Mouse (Mus musculus): ENCODE data around the gene Dlgap3. TPM values are rescaled to one million over a fixed set of nuclear protein-coding genes. Genes with fewer than 3 reads are reported as not detected.

Dlgap3 gene
- polyA plus RNA-seq, 1 experiment from 2014 or later = 8.3 TPM

DNA sequence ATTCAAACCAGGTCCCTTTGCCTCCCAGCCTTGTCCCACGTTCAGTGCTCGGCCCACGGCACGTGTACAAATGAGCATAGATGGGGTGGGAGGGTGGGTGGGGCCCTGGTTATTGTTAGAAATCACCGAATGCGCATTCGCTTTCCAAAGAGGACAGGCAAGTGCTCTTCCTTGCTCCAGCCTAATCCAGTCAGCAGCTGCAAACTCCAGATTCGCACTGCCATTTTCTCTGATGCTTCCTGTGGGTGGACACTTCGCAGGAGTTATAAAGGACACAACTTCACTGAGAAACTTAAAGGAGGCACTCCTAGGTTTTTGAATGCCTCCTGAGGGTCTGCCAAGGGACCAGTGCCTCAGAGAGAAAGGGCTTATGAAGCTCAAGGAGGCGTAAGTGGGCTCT lies 68.3 kb downstream of the Dlgap3 start:
- no peak for ATAC-seq
- H3K27me3 ChIP-seq (replicated peaks; ENCODE audit: control insufficient read depth, insufficient read depth, low read length) = no peaks in the 10 kb centered on the region
- H3K36me3 ChIP-seq (ENCODE audit: control insufficient read depth, insufficient read depth) = no peaks in the 10 kb centered on the region
- no peak overlapping the region for H3K9ac ChIP-seq (replicated peaks; ENCODE audit: low read depth, low read length)
- WGBS = 55% methylated on average over 10 of the region's 10 CpGs
- no peaks in the 10 kb centered on the region for H3K9me3 ChIP-seq (ENCODE audit: control insufficient read depth, low read length)
- no peak overlapping the region for H3K4me3 ChIP-seq (replicated peaks; ENCODE audit: low read length)
- H3K4me1 ChIP-seq (replicated peaks; ENCODE audit: control insufficient read depth, insufficient read depth, low read length) = peaks cover 23% of the 10 kb centered on the region
- H3K27ac ChIP-seq (ENCODE audit: low read length) = no peak overlapping the region
- H3K4me2 ChIP-seq (ENCODE audit: low read length) = no peak overlapping the region

DNA sequence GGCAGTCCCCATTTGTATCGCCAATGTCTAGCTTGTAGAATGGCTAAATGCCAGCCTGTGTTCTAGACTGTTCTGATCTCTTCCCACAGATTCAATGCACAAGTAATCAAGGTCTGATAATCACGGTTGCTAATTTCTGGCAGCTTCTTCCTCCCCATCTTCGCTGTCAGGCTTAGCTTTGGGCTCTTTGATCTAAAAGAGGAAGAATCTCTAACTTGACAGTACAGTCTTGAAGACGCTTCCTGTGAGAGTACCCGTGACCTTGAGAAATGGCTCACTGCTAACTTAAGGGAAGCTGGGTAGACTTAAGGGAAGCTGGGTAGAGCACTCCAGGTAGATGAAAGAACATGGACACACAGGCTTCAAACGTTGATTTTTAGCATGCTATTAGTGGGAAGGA lies 73.7 kb downstream of the Dlgap3 start:
- Histone ChIP-seq H3K4me2 (ENCODE audit: low read length) (no peak overlapping the region), H3K9me3 (ENCODE audit: control insufficient read depth, low read length) (no peaks in the 10 kb centered on the region), H3K9ac (replicated peaks; ENCODE audit: low read depth, low read length) (no peak overlapping the region), H3K4me3 (replicated peaks; ENCODE audit: low read length) (no peak overlapping the region), H3K36me3 (ENCODE audit: control insufficient read depth, insufficient read depth) (no peaks in the 10 kb centered on the region), H3K27ac (ENCODE audit: low read length) (no peak overlapping the region), H3K27me3 (replicated peaks; ENCODE audit: control insufficient read depth, insufficient read depth, low read length) (no peaks in the 10 kb centered on the region; the same call in 1 of the 2 replicates), H3K4me1 (replicated peaks; ENCODE audit: control insufficient read depth, insufficient read depth, low read length) (peaks cover 13% of the 10 kb centered on the region)
- no peak for ATAC-seq
- WGBS = 67% methylated on average over 6 of the region's 6 CpGs

DNA sequence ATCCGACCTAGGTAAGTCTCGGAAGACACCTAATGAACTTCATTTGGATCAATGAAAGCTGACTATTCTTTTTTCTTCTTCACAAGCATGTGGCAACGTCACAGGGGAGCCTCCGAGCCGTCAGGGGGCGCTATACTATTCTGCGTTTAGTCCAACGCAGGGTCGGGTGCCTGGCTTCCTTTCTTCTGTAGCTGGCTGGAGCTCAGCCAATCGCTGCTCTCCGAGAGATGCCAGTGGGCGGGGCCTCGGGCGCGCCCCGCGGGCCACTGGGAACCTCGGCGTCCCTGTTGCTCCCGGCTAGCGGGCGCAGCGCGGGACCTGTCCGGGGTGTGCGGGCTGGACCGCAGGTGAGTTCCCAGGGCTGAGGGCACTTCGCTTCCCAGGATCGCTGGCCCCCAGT lies 74.5 kb downstream of the Dlgap3 start, which contains the start of gene Smim12:
TSS of gene Smim12 (plus strand) at position 233 of the 400 bp plus-strand sequence.
- Histone ChIP-seq H3K27ac (ENCODE audit: low read length) (peak within 1 kb of the TSS; percentile 26), H3K9me3 (ENCODE audit: control insufficient read depth, low read length) (no peaks in the 10 kb centered on the region), H3K9ac (replicated peaks; ENCODE audit: low read depth, low read length) (peak within 1 kb of the TSS; percentile 96), H3K4me3 (replicated peaks; ENCODE audit: low read length) (peak within 1 kb of the TSS; percentile 99), H3K27me3 (replicated peaks; ENCODE audit: control insufficient read depth, insufficient read depth, low read length) (no peaks in the 10 kb centered on the region; the same call in 1 of the 2 replicates), H3K36me3 (ENCODE audit: control insufficient read depth, insufficient read depth) (no peaks in the 10 kb centered on the region), H3K4me2 (ENCODE audit: low read length) (peak within 1 kb of the TSS; percentile 77), H3K4me1 (replicated peaks; ENCODE audit: control insufficient read depth, insufficient read depth, low read length) (peaks cover 13% of the 10 kb centered on the region)
- WGBS = under 1% methylated on average over 29 of the region's 29 CpGs
- ATAC-seq = peak; percentile 91

DNA sequence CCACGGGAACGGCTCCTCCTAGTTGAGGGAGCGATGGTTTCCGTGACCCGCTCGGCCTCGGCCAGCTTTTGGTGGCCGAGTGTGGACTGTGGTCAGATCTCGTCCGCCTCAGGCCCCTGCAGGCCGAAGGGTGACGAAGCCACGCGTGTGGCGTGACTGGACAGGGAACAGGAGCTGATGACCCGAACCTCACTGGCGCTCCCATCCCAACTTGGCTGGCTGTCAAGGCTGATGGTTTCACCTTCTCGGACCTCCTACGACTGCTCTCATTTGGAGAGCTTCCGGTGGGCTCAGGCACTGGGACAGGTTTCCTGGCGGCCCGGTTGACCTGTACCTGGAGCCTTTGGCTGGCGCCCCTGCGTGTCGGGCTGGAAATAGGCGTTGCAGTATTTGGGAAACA lies 74.9 kb downstream of the Dlgap3 start:
- H3K4me3 ChIP-seq (replicated peaks; ENCODE audit: low read length) = peak overlapping the region; percentile 99
- no peaks in the 10 kb centered on the region; the same call in 1 of the 2 replicates for H3K27me3 ChIP-seq (replicated peaks; ENCODE audit: control insufficient read depth, insufficient read depth, low read length)
- WGBS = under 1% methylated on average over 26 of the region's 26 CpGs
- peak overlapping the region; percentile 77 for H3K4me2 ChIP-seq (ENCODE audit: low read length)
- peak; percentile 35; the same call in 1 of the 2 replicates for ATAC-seq
- H3K9me3 ChIP-seq (ENCODE audit: control insufficient read depth, low read length) = no peaks in the 10 kb centered on the region
- peak overlapping the region; percentile 96 for H3K9ac ChIP-seq (replicated peaks; ENCODE audit: low read depth, low read length)
- peaks cover 13% of the 10 kb centered on the region for H3K4me1 ChIP-seq (replicated peaks; ENCODE audit: control insufficient read depth, insufficient read depth, low read length)
- H3K27ac ChIP-seq (ENCODE audit: low read length) = peak overlapping the region; percentile 26
- no peaks in the 10 kb centered on the region for H3K36me3 ChIP-seq (ENCODE audit: control insufficient read depth, insufficient read depth)

- Histone ChIP-seq H3K4me1 (replicated peaks; ENCODE audit: control insufficient read depth, insufficient read depth, low read length) (peaks cover 6% of the 10 kb centered on the region), H3K4me2 (ENCODE audit: low read length) (no peak overlapping the region), H3K36me3 (ENCODE audit: control insufficient read depth, insufficient read depth) (no peaks in the 10 kb centered on the region), H3K27me3 (replicated peaks; ENCODE audit: control insufficient read depth, insufficient read depth, low read length) (no peaks in the 10 kb centered on the region), H3K4me3 (replicated peaks; ENCODE audit: low read length) (no peak overlapping the region), H3K27ac (ENCODE audit: low read length) (no peak overlapping the region), H3K9me3 (ENCODE audit: control insufficient read depth, low read length) (no peaks in the 10 kb centered on the region), H3K9ac (replicated peaks; ENCODE audit: low read depth, low read length) (no peak overlapping the region)
- peak; percentile 93 for ATAC-seq
- 0% methylated on average over 5 of the region's 5 CpGs for WGBS
Measured at GRCm38 (mm10) chr4:127249701-127250349, 80.8 kb downstream of the Dlgap3 start.

DNA sequence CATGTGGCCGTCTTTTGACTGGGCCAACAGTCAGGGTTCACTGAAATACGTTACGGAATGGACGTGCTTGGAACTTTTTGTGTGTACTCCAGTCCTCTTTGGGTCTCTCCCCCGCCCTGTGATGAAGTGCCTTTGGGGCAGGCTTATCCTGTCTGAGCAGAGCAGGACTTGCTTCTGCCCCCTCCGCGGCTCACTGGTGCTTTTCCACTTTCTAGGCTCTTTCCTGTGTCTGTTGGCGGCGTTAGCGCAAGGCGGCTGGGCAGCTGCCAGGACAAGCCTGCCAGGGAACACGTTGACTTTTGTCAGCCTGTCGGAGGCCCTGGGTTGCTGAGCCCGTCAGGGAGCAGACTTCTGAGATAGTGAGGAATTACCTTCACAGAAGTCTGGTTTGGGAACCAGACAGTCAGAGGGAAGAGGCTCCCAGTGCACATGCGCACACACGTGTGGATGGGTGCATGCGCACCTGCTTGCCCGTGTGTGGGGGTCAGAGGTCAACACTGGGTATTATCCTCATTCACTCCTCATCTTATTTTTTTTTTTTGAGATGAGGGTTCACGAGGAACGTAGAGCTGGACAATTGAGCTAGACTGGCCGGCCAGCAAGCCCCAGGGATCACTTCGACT lies 83.1 kb downstream of the Dlgap3 start:
- ATAC-seq = no peak
- H3K27me3 ChIP-seq (replicated peaks; ENCODE audit: control insufficient read depth, insufficient read depth, low read length) = no peaks in the 10 kb centered on the region
- WGBS = 53% methylated on average over 22 of the region's 22 CpGs
- H3K27ac ChIP-seq (ENCODE audit: low read length) = no peak overlapping the region
- H3K9me3 ChIP-seq (ENCODE audit: control insufficient read depth, low read length) = no peaks in the 10 kb centered on the region
- H3K36me3 ChIP-seq (ENCODE audit: control insufficient read depth, insufficient read depth) = no peaks in the 10 kb centered on the region
- no peak overlapping the region for H3K4me2 ChIP-seq (ENCODE audit: low read length)
- H3K9ac ChIP-seq (replicated peaks; ENCODE audit: low read depth, low read length) = no peak overlapping the region
- H3K4me1 ChIP-seq (replicated peaks; ENCODE audit: control insufficient read depth, insufficient read depth, low read length) = peaks cover 5% of the 10 kb centered on the region; the same call in 1 of the 2 replicates
- H3K4me3 ChIP-seq (replicated peaks; ENCODE audit: low read length) = no peak overlapping the region

GRCm38 (mm10) chr4:127256739-127257138 lies 87.7 kb downstream of the Dlgap3 start:
- Histone ChIP-seq H3K36me3 (ENCODE audit: control insufficient read depth, insufficient read depth) (no peaks in the 10 kb centered on the region), H3K4me1 (replicated peaks; ENCODE audit: control insufficient read depth, insufficient read depth, low read length) (peaks cover 5% of the 10 kb centered on the region; the same call in 1 of the 2 replicates), H3K9ac (replicated peaks; ENCODE audit: low read depth, low read length) (no peak overlapping the region), H3K27me3 (replicated peaks; ENCODE audit: control insufficient read depth, insufficient read depth, low read length) (no peaks in the 10 kb centered on the region), H3K27ac (ENCODE audit: low read length) (no peak overlapping the region), H3K4me2 (ENCODE audit: low read length) (no peak overlapping the region), H3K9me3 (ENCODE audit: control insufficient read depth, low read length) (no peaks in the 10 kb centered on the region), H3K4me3 (replicated peaks; ENCODE audit: low read length) (no peak overlapping the region)
- ATAC-seq = no peak
- 59% methylated on average over 5 of the region's 5 CpGs for WGBS

- H3K4me1 ChIP-seq (replicated peaks; ENCODE audit: control insufficient read depth, insufficient read depth, low read length) = no peaks in the 10 kb centered on the region
- H3K4me2 ChIP-seq (ENCODE audit: low read length) = no peak overlapping the region
- H3K27me3 ChIP-seq (replicated peaks; ENCODE audit: control insufficient read depth, insufficient read depth, low read length) = no peaks in the 10 kb centered on the region
- ATAC-seq = no peak
- 68% methylated on average over 12 of the region's 12 CpGs for WGBS
- no peak overlapping the region for H3K27ac ChIP-seq (ENCODE audit: low read length)
- H3K9me3 ChIP-seq (ENCODE audit: control insufficient read depth, low read length) = no peaks in the 10 kb centered on the region
- H3K4me3 ChIP-seq (replicated peaks; ENCODE audit: low read length) = no peak overlapping the region
- H3K9ac ChIP-seq (replicated peaks; ENCODE audit: low read depth, low read length) = no peak overlapping the region
- H3K36me3 ChIP-seq (ENCODE audit: control insufficient read depth, insufficient read depth) = no peaks in the 10 kb centered on the region
Measured at GRCm38 (mm10) chr4:127258186-127258897, 89.3 kb downstream of the Dlgap3 start.

GRCm38 (mm10) chr4:127261601-127262000 lies 92.6 kb downstream of the Dlgap3 start:
- Histone ChIP-seq H3K27me3 (replicated peaks; ENCODE audit: control insufficient read depth, insufficient read depth, low read length) (no peaks in the 10 kb centered on the region), H3K4me3 (replicated peaks; ENCODE audit: low read length) (no peak overlapping the region), H3K4me2 (ENCODE audit: low read length) (no peak overlapping the region), H3K36me3 (ENCODE audit: control insufficient read depth, insufficient read depth) (no peaks in the 10 kb centered on the region), H3K9ac (replicated peaks; ENCODE audit: low read depth, low read length) (no peak overlapping the region), H3K27ac (ENCODE audit: low read length) (no peak overlapping the region), H3K4me1 (replicated peaks; ENCODE audit: control insufficient read depth, insufficient read depth, low read length) (no peaks in the 10 kb centered on the region), H3K9me3 (ENCODE audit: control insufficient read depth, low read length) (no peaks in the 10 kb centered on the region)
- ATAC-seq = no peak
- 91% methylated on average over 14 of the region's 14 CpGs for WGBS
